Mouse (Mus musculus): ENCODE measurements around the gene Blvra. TPM values are rescaled to one million over a fixed set of nuclear protein-coding genes. Genes with fewer than 3 reads are reported as not detected.
A peak's percentile ranks its signal among the peaks of the same experiment; 100 is the strongest.
"Not testable (repeated sequence)": the region's sequence is repeated elsewhere in the genome, so short reads cannot be mapped to it uniquely, and the experiment has no call there.

Blvra gene
- total RNA-seq (2021), result 10 to 100 TPM; 10.3 to 14.3 TPM
- long read RNA-seq, experiment 1, transcript Blvra-201 (8 exons, 1,160 nt), result major isoform, 16 of 31 reads
- long read RNA-seq, experiment 1, partial matches to known transcripts, result 1 of 31 reads
- long read RNA-seq, experiment 1, other reads (novel, unspliced or antisense), result 14 of 31 reads
- long read RNA-seq, experiment 2, transcript Blvra-201 (8 exons, 1,160 nt), result major isoform, 16 of 27 reads
- long read RNA-seq, experiment 2, partial matches to known transcripts, result 3 of 27 reads
- long read RNA-seq, experiment 2, other reads (novel, unspliced or antisense), result 8 of 27 reads

DNA sequence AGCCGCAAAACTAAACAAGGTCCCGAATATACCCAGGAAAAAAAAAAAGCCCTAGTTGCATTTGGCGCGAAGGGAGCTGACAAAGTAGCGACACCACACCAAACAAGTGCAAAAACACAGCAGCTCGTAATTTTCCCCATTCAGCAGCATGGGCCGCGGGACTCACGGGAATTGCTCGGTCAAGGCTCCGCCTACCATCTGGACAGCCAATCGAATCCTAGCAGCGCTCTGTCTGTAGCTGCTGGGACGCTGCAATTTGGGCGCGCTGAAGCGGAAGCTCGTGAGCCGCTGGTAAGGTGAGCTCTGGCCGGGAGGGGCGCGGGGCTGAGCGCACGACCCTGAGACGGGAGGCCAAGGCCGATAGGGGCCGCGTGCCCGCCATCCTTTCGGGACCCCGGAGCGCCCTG is at the start of gene Blvra:
Gene Blvra, plus strand, starts transcription at position 231 of the 407 bp plus-strand sequence.
- DNase-seq, result peak; percentile 85

DNA sequence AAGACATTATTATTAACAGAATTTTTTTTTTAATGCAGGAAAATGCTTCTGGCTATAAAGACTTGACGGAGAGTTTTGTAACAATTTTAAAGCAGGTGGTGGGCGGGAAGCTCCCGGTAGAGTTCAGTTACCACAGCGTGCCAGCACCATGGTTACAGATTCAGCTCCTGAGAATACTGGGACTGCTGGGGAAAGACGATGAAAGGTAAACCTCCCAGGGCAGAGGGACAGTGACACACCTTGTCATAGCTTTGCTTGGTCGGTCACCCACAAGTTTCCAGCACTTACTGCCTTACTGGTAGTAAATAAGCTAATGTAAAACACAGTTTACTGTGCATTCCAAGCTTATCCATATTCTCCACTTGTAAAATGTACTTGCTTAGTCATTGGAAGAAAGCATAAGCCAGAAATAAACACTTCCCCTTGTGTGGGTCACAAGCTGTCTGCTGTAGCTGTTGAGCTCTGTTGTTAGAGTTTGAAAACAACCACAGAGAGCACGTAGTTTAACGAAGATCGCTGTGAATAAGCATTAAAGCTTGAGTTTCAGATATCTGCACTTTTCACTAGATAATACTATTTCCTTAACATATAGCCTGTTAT is 35.4 kb upstream of the Blvra start:
- no peak for DNase-seq

DNA sequence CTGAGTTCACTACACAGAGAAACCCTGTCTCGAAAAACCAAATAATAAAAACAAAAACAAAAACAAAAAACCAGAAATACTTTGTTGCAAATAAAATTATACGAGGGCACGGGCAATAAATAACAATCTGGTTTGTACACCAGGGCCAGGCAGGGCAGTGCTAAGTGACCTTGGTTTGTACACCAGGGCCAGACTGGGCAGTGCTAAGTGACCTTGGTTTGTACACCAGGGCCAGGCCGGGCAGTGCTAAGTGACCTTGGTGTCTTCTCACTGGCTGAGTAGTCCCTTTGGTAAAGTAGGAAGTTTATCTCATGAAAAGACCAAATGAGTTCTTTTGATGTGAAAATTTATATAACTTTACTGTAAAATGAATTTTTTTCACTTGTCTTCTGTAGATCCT is 33.2 kb upstream of the Blvra start:
- no peak for DNase-seq

DNA sequence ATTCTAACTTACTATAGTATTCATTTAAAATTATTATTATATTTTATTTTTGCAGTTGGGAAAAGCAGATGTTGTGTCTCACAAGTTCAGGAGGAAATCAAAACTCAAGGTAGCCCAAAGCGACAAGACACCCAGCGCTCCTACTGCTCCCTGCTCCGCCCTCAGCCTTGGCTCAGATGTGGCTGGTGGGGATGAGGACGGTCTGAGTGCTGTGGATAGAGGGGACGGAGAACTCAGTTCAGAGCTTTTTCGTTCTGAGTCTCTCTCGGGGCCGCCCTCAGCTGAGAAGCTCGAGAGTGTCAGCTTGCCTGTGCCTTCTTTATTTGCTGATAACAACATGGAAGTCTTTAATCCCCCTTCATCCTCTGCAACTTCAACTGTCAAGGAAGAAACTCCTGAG is 9.0 kb upstream of the Blvra start:
- DNase-seq, result no peak

DNA sequence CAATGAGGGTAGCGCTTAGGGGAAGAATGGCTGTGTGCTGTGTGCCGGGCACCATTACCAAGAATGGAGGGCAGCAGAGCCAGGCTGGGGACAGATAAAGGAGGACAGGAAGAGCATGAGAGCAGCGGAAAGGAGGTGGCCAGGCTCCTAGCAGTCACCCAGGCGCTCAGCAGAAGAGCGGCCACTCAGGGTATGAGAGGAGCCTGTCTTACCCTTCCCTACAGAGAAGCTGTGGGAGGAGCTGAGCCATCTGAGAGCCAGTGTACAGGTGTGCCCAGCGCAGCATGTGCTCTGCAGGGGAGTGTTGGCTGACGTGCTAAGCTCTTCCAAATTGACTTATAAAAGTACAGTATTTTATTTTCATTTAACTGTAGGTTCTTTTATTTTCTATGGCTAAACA is 1.7 kb upstream of the Blvra start:
- DNase-seq, result no peak

DNA sequence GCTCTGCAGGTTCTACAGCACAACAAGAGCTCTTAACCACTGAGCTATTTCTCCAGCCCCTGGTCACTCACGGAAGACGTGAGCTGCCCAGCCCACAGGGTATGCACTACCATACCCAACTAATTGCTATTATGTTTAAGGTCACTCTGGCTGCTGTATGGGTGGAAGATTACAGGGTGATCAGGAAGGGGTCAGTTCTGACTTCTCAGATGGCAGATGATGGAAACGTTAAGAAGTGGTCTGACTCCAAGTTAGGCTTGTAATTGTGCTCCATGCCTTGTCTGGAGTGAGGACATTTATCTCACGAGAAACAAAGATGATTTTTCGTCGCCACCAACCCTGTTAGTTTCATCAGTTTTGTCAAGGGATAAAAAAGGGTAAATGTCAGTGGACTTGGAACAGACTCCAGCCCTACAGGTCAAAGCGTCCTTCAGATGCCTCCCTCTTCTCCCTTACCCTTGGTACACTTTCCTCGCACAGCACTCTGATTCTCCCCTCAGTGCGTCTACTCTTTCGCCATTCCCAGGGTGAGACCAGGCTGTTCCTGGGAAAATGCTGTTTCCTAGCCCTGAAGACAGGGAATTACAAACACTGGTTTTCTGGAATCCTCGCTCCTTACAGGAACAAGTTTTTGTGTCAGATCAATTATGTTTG is 557 bp upstream of the Blvra start:
- DNase-seq, result no peak

DNA sequence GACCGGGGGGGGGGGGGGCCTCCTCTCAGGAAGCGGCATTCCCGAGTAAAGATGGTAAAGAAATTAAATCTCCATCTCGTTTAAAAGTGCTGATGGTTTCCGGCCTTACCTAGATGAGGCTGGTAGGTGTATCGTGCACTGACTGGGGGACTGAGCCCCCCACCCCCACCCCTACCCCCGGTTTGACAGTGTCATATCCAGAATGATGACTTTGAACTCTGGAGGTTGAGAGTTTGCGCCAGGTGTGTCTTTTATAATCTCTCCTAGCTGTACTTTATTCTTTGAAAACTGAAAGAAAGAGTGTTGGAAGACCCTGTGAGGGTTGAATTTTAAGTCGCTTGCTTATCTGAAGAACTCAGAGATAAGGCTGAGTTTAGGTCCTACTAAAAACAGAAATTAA is 414 bp downstream of the Blvra start:
- no peak for DNase-seq

DNA sequence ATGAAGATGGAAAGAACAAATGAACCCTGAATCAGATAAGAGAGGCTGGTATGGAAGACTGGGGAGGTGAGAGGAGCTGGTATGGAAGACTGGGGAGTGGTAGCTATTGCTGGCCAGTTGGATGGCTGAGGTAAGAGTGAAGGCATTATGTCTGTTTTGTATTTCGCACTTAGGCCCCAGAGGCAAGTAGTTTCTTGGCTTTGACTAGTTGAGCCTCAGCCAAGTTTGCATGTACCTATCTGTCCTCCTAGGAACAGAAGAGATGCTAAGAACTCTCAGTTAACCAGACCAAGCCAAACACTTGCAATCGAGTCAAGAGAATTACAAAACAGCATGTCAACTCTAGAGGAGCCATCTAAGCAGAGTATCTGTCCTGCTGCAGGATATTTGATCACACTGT is 3.7 kb downstream of the Blvra start:
- DNase-seq, result no peak

DNA sequence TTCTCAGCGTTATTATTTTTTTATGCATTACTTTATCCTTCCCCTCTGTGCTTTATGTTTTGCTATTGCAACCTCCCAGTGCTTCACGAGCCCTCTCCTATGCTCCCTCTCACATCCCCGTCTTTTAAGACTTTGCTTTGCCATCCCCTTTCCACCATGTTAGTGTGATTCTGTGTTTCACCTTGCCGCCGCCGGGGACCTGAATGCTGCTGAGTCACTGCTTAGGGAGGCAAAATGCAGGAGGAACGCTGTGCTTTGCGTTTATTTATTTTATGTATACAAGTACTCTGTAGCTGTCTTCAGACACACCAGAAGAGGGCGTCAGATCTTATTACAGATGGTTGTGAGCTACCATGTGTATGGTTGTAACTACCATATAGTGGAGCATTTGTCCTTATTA is 7.1 kb downstream of the Blvra start:
- no peak for DNase-seq

DNA sequence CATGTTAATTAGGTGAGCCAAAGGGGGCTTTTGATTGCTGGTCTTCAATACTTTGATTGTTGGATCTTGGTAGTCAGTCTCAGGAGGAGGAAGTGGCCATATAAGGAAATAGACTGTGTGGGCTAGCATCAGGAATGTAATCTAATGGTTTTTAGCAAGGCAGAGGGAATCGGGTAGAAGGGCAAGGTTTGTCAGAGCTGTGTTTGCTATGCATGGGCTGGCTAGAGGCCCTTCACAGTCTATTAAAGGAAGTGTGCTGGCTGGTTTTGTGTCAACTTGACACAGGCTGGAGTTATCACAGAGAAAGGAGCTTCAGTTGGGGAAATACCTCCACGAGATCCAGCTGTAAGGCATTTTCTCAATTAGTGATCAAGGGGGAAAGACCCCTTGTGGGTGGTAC is 8.6 kb downstream of the Blvra start:
- DNase-seq, result not testable (repeated sequence)

DNA sequence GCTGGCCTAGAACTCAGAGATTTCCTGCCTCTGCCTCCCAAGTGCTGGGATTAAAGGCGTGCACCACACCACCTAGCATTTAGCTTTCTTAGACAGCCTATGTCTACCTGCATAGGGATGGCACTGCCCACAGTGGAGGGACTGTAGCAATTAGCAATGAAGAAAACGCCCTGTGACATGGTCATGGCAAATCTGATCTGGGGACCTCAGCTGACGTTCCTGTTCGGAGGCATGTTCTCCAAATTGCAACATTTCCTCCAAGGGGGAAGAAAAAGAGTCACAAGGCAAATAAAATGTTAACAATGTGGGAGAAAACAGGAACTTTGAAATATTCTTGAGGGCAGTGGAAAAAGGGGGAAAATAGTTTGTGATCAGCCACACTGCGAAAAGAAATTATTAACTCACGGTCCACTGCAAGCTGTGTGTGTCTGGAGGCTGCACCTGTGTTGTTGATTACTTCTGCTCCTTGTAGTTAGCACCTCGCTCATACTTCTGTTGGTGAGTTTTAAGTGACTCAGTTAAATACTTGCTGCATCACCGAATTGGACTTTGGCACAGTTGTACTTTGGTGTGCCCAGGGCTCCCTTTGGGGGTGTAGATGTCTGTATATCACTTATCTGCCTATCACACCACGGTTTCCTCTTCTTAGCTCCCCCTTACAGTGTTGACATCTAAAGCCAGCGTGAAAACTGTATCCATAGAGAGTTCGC is 9.6 kb downstream of the Blvra start:
- no peak for DNase-seq

DNA sequence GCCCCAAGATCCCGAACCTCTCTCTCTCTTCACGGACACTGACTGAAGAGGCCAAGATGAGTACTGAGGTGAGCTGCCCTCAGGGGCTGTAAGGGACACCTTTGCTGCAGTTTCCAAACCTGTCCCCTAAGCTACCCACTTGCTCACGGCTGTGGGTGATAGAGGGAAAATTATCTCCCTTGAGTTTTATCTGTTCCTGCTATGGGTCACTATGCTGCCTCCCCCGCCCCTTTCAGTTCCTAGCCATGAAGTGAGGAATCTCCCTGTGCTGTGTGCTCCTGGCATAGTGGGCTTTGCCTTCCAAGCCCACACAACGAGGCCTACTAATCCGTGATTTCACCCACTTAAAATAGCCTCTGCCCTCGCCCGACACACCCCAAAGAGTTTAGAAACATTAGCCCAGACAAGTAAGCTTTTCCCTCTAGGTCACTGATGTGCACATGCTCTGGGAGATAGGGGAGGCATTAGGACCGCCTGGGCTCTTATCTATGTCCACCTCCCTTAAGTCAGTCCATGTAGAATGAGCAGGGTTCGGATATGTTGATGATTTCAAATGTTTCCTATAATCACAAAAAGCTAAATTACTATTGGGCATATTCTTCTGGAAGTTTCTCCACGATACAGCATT is 10.2 kb downstream of the Blvra start:
- no peak for DNase-seq

DNA sequence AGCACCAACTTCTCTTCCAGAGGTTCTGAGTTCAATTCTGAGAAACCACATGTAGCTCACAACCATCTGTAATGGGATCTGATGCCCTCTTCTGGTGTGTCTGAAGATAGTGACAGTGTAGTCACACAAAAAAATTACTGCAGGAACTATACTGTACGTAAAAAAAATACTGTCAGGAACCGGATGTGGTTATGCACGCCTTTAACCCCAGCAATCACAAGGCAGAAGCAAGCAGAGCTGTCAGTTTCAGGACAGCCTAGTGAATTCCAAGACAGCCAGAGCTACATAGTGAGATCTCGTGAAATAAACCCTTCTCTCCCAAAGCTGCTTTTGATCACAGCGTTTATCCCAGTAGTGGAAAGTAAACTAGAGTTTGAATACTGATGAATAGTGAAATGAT is 15.8 kb downstream of the Blvra start:
- DNase-seq, result no peak

DNA sequence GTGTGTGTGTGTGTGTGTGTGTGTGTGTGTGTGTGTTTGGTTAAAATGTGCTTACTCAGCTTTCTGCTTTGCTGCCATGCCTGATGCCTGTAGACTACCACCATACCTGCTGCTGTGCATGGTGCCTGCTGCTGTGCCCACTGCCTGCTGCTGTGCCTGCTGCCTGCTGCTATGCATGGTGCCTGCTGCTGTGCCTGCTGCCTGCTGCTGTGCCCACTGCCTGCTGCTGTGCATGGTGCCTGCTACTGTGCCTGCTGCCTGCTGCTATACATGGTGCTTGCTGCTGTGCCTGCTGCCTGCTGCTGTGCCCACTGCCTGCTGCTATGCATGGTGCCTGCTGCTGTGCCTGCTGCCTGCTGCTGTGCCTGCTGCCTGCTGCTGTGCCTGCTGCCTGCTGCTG is 19.7 kb downstream of the Blvra start:
- not testable (repeated sequence) for DNase-seq

DNA sequence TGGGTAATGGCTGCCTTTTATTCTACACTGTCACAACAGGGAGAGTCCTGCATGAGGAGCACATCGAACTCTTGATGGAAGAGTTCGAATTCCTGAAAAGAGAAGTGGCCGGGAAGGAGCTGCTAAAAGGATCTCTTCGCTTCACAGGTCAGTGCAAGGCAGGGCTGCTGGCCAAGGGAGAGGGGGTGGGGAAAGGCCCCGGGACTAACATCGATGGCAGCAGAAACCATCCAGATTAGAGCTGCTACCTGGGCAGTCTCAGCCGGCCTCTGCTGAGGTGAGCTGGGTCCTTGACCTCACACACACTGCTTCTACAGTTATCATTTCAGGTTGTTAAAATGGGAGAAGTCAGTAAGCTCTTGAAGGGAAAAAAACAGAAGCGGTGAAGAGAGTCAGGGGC is 21.5 kb downstream of the Blvra start:
- no peak for DNase-seq

DNA sequence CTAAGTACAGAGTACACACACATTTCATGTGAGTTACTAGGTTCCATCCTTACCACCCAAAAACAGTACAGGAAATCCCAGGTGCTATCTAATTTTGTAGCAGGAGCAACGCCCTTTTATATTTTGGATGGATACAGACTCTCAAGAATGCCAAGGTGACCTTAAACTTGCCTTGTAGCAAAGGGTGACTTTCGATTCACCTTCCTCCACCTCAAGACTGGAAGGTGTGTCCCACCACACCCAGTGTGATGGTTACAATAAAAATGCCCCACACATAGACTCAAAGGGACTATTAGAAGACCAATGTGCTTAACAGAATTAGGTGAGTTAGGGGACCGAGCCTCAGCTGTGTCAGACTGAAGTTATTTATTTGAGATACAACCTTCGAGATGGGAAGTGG is 38.5 kb downstream of the Blvra start:
- DNase-seq, result no peak

DNA sequence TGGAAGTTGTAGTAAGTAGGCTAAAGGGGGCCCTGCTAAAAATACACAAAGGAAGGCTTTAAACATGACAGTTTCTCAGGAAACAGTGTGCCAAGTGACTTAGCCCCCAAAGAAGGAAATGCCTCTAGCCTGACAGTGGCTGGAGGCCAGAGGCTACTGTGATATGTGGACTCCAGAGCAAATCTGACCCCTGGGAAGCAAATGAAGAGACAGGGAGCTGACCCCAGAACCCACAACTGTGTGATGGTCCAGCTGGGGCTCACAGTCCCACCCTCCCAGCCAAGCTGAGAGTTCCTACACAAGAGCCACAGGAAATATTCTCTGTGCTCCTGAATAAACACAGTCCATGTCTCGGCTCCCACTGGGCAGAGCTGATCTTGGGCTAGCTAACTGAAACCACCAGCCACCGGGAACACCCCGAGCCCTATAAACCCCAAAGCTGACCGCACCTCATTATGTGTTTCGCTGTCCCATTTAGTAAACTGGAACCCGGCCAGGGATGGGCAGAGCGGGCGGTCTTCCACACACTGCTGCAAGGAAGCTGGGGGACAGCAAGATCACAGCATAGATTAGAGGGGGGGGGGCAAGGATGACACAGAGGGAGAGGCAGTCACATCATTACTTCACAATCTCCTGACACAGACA is 51.2 kb downstream of the Blvra start:
- no peak for DNase-seq

DNA sequence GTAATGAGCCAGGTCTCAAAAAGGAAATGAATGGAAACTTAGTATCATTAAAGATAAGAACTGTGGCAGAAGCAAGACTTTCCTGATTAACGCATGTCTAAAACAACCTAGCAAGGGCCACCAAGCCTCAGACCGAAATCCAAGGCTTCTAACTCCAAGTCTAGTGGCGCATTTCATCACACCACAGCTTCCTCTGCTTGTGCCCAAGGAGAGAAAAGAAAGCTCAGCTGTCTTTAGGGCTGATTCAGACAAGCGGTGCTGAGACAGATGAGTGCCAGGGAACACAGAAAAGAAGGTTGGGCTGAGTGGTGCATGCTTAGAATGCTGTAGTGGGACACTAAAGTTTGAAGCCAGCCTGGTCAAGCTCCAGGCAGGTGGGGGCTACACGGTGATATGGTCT is 58.5 kb downstream of the Blvra start:
- DNase-seq, result no peak

DNA sequence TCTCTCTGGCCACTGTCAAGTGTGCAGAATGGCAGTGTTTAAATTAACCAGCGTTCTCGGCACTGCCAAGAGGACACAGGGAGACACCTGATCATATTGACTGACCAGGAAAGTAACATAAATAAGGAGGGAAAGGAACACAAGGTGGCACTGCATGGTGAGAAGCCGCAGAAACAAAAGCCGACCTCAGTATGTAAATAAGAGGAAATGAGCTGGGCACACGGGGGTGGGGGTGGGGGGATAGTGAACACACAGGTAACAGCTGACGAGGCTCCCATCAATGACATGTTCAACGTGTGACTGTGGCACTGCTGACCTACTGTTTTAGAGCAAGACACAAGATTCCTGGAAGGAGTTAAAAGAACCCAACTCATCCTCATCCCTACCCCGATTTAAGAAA is 60.9 kb downstream of the Blvra start:
- DNase-seq, result no peak

DNA sequence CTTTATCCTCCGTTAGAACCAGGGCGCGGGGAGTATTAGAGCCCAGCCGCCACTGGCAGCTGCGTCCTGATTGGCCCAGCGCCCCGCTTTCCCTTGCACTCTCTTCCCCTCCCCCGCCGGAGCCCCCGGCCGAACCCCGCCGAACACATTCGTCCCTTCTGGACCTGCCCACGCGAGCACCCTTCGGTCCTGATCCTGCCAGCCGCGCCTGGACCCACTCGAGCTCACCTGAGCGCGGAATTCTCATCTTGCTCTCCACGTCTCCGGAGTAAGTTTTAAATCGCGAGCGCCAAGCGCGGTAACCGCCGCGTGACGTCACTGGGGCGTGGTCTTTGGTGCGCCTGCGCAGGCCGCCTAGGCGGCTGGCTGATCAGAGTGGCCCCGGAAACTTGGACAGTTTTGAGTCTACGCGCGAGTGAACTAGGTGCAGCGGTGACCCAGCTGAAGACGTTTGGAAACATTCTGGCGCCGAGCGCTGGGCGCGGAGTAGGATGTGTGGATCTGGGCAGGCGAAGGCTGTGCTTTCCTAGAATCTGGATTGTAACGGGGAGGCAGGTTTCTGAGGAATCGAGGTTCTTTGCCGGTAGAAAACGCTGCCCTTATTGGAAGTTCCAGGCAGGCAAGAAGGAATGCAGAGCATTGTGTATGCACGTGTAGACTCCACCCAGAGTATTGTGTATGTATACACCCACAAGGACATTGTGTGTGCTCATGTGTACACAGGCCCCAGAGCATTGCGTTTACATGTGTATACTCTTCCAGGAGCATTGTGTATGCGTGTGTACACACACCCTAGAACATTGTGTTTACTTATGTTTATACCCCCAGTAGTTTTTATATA is 63.4 kb downstream of the Blvra start, which contains the start of gene Ncaph:
Gene Ncaph, minus strand, starts transcription at position 334 of the 841 bp plus-strand sequence.
- peak; percentile 85 for DNase-seq

DNA sequence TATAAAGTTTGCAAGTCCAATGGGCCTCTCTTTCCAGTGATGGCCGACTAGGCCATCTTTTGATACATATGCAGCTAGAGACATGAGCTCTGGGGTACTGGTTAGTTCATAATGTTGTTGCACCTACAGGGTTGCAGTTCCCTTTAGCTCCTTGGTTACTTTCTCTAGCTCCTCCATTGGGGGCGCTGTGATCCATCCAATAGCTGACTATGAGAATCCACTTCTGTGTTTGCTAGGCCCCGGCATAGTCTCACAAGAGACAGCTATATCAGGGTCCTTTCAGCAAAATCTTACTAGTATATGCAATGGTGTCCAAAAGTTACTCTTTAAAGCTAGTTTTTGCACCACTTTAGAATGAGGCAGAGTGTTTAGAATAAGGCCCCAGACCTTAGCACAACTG is 64.8 kb downstream of the Blvra start:
- DNase-seq, result not testable (repeated sequence)
